Mouse (Mus musculus): ENCODE results near the gene Znhit6. TPM values are rescaled to one million over a fixed set of nuclear protein-coding genes. Genes with fewer than 3 reads are reported as not detected.
A peak's percentile ranks its signal among the peaks of the same experiment; 100 is the strongest.

The Znhit6 gene
- polyA plus RNA-seq, 1 experiment from 2014 or later, result 37.5 TPM

DNA sequence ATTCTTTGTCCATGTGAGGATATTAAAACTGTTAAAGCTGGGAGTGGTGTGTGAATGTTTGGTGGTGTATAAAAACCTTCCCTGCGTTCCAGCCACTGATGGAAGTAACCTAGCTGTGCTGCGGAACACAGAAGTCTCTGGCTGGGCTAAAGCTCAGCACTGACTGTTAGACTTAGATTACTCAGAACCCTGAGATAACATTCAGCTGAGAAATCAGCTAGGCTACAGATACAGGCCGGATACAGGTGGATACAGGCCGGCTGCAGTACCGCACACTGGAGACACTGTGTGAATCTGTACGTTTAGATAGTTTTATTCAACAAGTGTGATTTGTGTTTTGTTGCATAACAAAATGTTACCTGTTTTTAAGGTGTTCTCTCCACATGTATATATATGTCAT is 24.8 kb downstream of the Znhit6 start:
- no peak overlapping the region for H3K4me2 ChIP-seq
- no peaks in the 10 kb centered on the region for H3K9me3 ChIP-seq (ENCODE audit: control insufficient read depth, low read length)
- no peak overlapping the region for H3K9ac ChIP-seq (ENCODE audit: low read length)
- H3K4me1 ChIP-seq (ENCODE audit: control insufficient read depth, insufficient read depth, low read length), result no peaks in the 10 kb centered on the region
- H3K4me3 ChIP-seq (ENCODE audit: low read depth, low read length), result no peak overlapping the region
- DNase-seq (ENCODE audit: low spot score, missing footprints) (no peak), ATAC-seq (ENCODE audit: low FRiP score) (no peak)
- no peaks in the 10 kb centered on the region for H3K27me3 ChIP-seq (ENCODE audit: control insufficient read depth, insufficient read depth, low read length)
- no peak overlapping the region for H3K27ac ChIP-seq (ENCODE audit: low read depth, low read length)
- H3K36me3 ChIP-seq (ENCODE audit: control insufficient read depth, insufficient read depth, low read length), result peaks cover 10% of the 10 kb centered on the region
- 94% methylated on average over 6 of the region's 6 CpGs for WGBS

DNA sequence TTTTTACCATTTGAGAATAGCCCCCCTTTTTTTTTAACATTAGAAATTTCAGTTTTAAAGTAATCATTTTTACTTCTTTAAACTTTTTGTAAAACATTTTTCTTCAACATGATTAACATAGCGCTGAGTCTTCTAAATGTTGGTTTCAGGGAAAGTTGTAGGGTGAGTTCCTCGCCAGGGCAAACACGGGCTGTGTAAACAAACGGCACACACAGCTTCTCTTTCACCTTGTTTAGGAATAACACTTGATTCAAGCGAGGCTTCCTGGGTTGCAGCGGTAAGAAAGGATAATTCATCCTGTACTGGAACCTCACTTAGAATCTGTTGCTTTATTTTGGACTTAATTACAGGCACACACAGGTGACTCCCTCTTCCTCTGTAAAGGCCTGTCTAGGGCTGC is 25.3 kb downstream of the Znhit6 start:
- Histone ChIP-seq H3K9me3 (ENCODE audit: control insufficient read depth, low read length) (no peaks in the 10 kb centered on the region), H3K4me3 (ENCODE audit: low read depth, low read length) (no peak overlapping the region), H3K4me1 (ENCODE audit: control insufficient read depth, insufficient read depth, low read length) (no peaks in the 10 kb centered on the region), H3K9ac (ENCODE audit: low read length) (no peak overlapping the region), H3K27ac (ENCODE audit: low read depth, low read length) (no peak overlapping the region), H3K27me3 (ENCODE audit: control insufficient read depth, insufficient read depth, low read length) (no peaks in the 10 kb centered on the region), H3K4me2 (no peak overlapping the region), H3K36me3 (ENCODE audit: control insufficient read depth, insufficient read depth, low read length) (peaks cover 10% of the 10 kb centered on the region)
- ATAC-seq (ENCODE audit: low FRiP score), result no peak
- 81% methylated on average over 6 of the region's 6 CpGs for WGBS
- DNase-seq (ENCODE audit: low spot score, missing footprints), result no peak

DNA sequence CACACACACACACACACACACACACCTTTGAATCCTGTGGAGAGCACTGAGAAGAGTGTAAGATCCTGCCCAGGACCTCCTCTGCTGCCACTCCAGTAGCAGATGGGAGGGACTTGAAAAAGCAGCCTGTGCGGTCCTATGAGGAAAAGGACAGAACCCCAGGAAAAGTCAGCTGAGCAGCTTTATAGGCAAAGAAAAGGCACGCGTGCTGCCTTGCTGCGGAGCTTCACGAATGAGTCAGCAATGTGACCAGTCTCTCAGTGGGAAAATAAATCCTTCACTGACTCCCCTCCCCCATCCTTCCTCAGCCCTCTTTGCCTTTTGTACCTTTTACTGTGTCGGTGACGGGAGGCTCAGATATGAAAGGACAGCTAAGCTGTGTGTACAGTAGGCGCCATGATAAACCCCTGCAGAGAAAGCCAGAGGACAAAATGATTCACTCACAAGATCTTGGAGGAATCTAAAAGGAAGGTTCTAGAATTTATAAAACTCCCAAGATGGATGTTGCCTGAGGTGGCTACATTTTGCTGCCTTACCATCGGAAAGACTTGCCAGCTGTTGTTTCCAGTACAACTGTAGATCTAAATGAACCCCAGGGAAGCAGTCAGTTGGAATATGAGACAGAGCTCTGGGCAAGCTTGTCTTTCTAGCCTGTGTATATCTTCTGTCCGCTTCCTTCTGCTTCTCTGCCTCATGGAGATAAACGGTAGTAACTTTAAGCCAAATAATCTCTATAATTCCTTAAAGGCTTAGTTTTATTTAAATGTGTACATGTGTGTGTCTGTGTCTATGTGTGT is 26.6 kb downstream of the Znhit6 start:
- Histone ChIP-seq H3K4me3 (ENCODE audit: low read depth, low read length) (no peak overlapping the region), H3K4me2 (no peak overlapping the region), H3K27me3 (ENCODE audit: control insufficient read depth, insufficient read depth, low read length) (no peaks in the 10 kb centered on the region), H3K4me1 (ENCODE audit: control insufficient read depth, insufficient read depth, low read length) (no peaks in the 10 kb centered on the region), H3K9me3 (ENCODE audit: control insufficient read depth, low read length) (no peaks in the 10 kb centered on the region), H3K36me3 (ENCODE audit: control insufficient read depth, insufficient read depth, low read length) (peaks cover 10% of the 10 kb centered on the region), H3K27ac (ENCODE audit: low read depth, low read length) (no peak overlapping the region), H3K9ac (ENCODE audit: low read length) (no peak overlapping the region)
- no peak for ATAC-seq (ENCODE audit: low FRiP score)
- WGBS, result 86% methylated on average over 11 of the region's 11 CpGs
- DNase-seq (ENCODE audit: low spot score, missing footprints), result no peak

DNA sequence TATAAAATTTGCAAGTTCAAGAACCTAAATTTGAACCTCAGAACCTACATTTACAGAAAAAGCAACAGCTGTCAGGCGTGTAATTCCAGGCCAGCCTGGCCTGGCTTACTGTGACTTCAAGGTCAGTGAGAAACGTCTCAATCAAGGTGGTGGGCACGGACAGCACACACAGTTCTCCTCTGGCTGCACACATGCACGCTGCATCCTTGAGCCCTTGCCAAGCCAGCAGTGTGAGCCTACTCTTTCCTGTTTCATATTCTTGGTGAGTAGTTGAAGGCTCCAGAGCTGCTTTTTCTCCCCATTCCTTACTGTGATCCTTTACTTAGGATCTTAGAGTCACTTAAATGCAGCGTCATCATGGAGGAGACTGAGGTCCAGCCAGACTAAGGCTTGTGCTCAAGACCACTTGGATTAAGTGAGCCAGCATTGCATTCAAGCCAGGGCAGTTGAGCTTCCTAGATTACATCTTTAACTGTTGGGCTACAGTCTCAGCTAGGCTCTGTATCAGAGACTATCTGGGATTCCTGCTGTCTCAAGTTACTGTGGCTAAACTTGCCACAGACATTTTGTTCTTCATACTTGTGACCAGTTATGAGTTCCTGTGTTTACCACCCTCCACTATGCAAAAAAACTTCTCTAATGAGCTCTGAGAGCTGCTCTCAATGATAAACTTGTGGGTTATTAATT is 29.6 kb downstream of the Znhit6 start:
- Histone ChIP-seq H3K9me3 (ENCODE audit: control insufficient read depth, low read length) (no peaks in the 10 kb centered on the region), H3K36me3 (ENCODE audit: control insufficient read depth, insufficient read depth, low read length) (peaks cover 7% of the 10 kb centered on the region), H3K27me3 (ENCODE audit: control insufficient read depth, insufficient read depth, low read length) (no peaks in the 10 kb centered on the region), H3K9ac (ENCODE audit: low read length) (no peak overlapping the region), H3K4me2 (no peak overlapping the region), H3K4me1 (ENCODE audit: control insufficient read depth, insufficient read depth, low read length) (no peaks in the 10 kb centered on the region), H3K4me3 (ENCODE audit: low read depth, low read length) (no peak overlapping the region), H3K27ac (ENCODE audit: low read depth, low read length) (no peak overlapping the region)
- DNase-seq (ENCODE audit: low spot score, missing footprints), result no peak
- ATAC-seq (ENCODE audit: low FRiP score), result no peak
- 86% methylated on average over 5 of the region's 5 CpGs for WGBS

DNA sequence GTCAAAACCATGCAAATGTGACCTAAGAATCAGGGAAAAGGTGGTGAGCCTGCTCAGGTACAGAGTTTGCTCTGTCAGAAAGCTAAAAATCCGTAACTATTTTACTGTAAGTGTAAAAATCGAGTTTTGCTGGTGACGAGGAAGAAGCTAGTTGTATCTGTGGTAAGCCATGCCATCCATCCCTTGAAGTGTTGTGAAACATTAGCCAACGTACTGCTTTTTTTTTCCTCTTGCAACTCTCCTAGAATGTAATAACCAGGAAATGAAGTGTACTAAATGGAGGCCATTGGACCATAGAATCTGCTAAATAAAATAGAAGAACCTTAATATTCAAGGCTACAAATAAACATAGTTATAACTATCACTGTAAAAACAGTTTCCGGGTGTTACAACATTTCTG is 32.3 kb downstream of the Znhit6 start:
- Histone ChIP-seq H3K9me3 (ENCODE audit: control insufficient read depth, low read length) (no peaks in the 10 kb centered on the region), H3K27me3 (ENCODE audit: control insufficient read depth, insufficient read depth, low read length) (no peaks in the 10 kb centered on the region), H3K9ac (ENCODE audit: low read length) (no peak overlapping the region), H3K27ac (ENCODE audit: low read depth, low read length) (no peak overlapping the region), H3K4me1 (ENCODE audit: control insufficient read depth, insufficient read depth, low read length) (no peaks in the 10 kb centered on the region), H3K36me3 (ENCODE audit: control insufficient read depth, insufficient read depth, low read length) (peaks cover 5% of the 10 kb centered on the region), H3K4me2 (no peak overlapping the region), H3K4me3 (ENCODE audit: low read depth, low read length) (no peak overlapping the region)
- no peak for ATAC-seq (ENCODE audit: low FRiP score)
- 92% methylated on average over 5 of the region's 5 CpGs for WGBS
- no peak for DNase-seq (ENCODE audit: low spot score, missing footprints)

DNA sequence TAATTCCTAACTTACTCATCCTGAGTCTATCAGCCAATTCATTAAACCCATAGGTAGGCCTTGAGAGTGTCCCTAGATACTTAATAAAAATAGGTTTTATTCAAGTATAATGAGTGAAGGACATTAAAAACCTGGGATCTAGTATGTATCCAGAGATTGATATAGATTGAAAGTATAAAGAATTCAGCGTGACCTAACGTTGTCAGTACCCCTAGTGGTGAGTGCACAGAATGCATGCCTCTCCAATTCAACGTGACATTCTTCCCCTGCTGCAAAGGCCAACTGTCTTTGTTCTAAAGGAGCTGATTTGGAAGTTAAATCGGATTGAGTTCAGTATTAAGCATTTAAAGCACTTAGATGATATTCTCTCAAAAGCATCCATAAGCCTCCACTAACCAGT is 36.7 kb downstream of the Znhit6 start:
- no peaks in the 10 kb centered on the region for H3K9me3 ChIP-seq (ENCODE audit: control insufficient read depth, low read length)
- H3K9ac ChIP-seq (ENCODE audit: low read length), result no peak overlapping the region
- H3K4me3 ChIP-seq (ENCODE audit: low read depth, low read length), result no peak overlapping the region
- DNase-seq (ENCODE audit: low spot score, missing footprints) (peak; percentile 89), ATAC-seq (ENCODE audit: low FRiP score) (no peak)
- no peaks in the 10 kb centered on the region for H3K36me3 ChIP-seq (ENCODE audit: control insufficient read depth, insufficient read depth, low read length)
- peaks cover 8% of the 10 kb centered on the region; the same call in 1 of the 2 replicates for H3K4me1 ChIP-seq (ENCODE audit: control insufficient read depth, insufficient read depth, low read length)
- WGBS, result 24% methylated on average over 4 of the region's 4 CpGs
- no peak overlapping the region for H3K27ac ChIP-seq (ENCODE audit: low read depth, low read length)
- H3K27me3 ChIP-seq (ENCODE audit: control insufficient read depth, insufficient read depth, low read length), result no peaks in the 10 kb centered on the region
- H3K4me2 ChIP-seq, result no peak overlapping the region

DNA sequence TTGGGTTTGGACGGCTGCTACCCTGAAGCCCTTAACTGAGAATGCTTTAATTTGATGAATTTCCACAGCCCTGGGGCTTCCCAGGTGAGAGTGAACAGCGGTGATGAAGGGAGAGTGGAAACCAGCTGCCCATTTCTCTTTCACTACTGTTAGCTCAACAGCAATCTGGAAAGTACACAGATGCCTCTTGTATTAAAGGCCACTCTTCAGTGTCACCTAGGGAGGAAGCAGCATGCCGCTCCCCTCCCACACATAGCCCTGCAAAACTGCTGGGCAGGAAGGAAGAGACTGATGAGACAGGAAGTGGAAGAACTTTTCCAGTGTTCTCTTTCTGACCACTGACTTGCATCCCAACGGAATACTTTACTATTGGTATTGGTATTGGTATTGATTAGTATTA is 37.2 kb downstream of the Znhit6 start:
- Histone ChIP-seq H3K27me3 (ENCODE audit: control insufficient read depth, insufficient read depth, low read length) (no peaks in the 10 kb centered on the region), H3K4me3 (ENCODE audit: low read depth, low read length) (no peak overlapping the region), H3K27ac (ENCODE audit: low read depth, low read length) (no peak overlapping the region), H3K4me1 (ENCODE audit: control insufficient read depth, insufficient read depth, low read length) (peaks cover 8% of the 10 kb centered on the region; the same call in 1 of the 2 replicates), H3K4me2 (no peak overlapping the region), H3K9ac (ENCODE audit: low read length) (no peak overlapping the region), H3K36me3 (ENCODE audit: control insufficient read depth, insufficient read depth, low read length) (no peaks in the 10 kb centered on the region), H3K9me3 (ENCODE audit: control insufficient read depth, low read length) (no peaks in the 10 kb centered on the region)
- DNase-seq (ENCODE audit: low spot score, missing footprints) (no peak), ATAC-seq (ENCODE audit: low FRiP score) (no peak)
- 92% methylated on average over 4 of the region's 4 CpGs for WGBS

DNA sequence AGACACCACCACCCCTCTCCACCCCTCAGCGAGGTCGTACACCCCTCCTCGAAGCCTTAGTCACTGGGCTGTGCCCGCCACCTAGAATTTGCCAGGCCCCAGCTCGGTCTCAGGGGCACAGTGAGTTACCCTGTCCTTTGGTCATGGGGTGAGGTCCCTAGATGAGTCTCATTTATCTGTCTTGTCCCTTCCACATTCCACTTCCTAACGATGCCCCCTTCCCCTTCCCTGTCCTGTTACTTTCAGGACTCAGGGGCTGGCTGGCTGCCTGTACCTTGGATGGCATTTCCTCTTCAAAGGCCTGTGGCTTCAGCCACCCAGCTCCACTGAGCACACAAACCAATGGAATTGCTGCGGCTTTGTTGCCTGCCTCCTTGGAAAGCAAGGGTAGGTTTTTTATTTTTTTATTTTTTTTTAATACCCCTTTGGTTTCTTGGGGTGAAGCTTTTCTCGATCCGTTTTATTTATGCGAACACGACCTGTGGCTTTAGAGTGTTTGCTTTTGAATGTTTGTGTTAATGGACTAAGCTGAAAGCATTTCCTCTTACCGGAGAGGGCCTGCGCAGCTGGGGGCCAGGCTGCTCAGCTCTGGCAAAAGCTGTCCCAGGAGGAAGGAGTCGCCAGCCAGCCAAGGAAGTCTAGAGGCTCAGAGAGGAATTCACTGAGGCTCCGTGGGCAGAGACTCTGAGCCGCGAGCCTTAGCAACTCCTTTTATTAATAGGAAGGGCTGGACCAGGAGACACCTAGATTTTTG is 38.5 kb downstream of the Znhit6 start:
- Histone ChIP-seq H3K36me3 (ENCODE audit: control insufficient read depth, insufficient read depth, low read length) (no peaks in the 10 kb centered on the region), H3K4me3 (ENCODE audit: low read depth, low read length) (no peak overlapping the region), H3K4me2 (peak overlapping the region; percentile 3; the same call in 1 of the 2 replicates), H3K9me3 (ENCODE audit: control insufficient read depth, low read length) (no peaks in the 10 kb centered on the region), H3K9ac (ENCODE audit: low read length) (peak overlapping the region; percentile 1; the same call in 1 of the 2 replicates), H3K4me1 (ENCODE audit: control insufficient read depth, insufficient read depth, low read length) (peaks cover 8% of the 10 kb centered on the region; the same call in 1 of the 2 replicates), H3K27me3 (ENCODE audit: control insufficient read depth, insufficient read depth, low read length) (no peaks in the 10 kb centered on the region), H3K27ac (ENCODE audit: low read depth, low read length) (no peak overlapping the region)
- DNase-seq (ENCODE audit: low spot score, missing footprints), result peak; percentile 86
- 15% methylated on average over 17 of the region's 17 CpGs for WGBS
- ATAC-seq (ENCODE audit: low FRiP score), result peak; percentile 61; the same call in 1 of the 2 replicates

DNA sequence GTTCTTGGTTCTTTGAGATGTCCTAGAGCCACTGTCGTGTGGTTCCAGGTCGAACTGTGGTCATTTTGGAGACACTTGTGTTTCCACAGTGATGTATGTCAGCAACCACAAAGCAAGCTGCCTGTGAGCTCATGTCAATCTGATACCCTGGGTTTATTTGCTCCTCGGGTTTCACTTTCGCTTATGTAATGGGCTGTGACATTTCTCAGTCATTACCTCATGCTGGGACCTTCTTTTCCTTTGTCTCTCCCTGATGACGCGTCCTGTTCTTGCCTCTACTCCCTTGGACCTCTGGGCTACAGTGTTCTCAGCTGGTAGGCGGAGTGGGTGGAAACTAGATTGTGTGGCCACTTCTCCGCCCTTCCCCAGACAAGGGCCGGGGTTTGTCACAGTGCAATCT is 42.3 kb downstream of the Znhit6 start:
- Histone ChIP-seq H3K4me2 (no peak overlapping the region), H3K27ac (ENCODE audit: low read depth, low read length) (no peak overlapping the region), H3K27me3 (ENCODE audit: control insufficient read depth, insufficient read depth, low read length) (no peaks in the 10 kb centered on the region), H3K9ac (ENCODE audit: low read length) (no peak overlapping the region), H3K9me3 (ENCODE audit: control insufficient read depth, low read length) (no peaks in the 10 kb centered on the region), H3K4me1 (ENCODE audit: control insufficient read depth, insufficient read depth, low read length) (peaks cover 8% of the 10 kb centered on the region; the same call in 1 of the 2 replicates), H3K4me3 (ENCODE audit: low read depth, low read length) (no peak overlapping the region), H3K36me3 (ENCODE audit: control insufficient read depth, insufficient read depth, low read length) (no peaks in the 10 kb centered on the region)
- ATAC-seq (ENCODE audit: low FRiP score), result no peak
- WGBS, result 87% methylated on average over 9 of the region's 9 CpGs
- no peak for DNase-seq (ENCODE audit: low spot score, missing footprints)
